Mouse (Mus musculus): ENCODE results near the gene Cntnap4. TPM values are rescaled to one million over a fixed set of nuclear protein-coding genes. Genes with fewer than 3 reads are reported as not detected.

Gene Cntnap4
- polyA plus RNA-seq, 1 experiment = not detected

- no peak for TF ChIP-seq GATA1 (IDR thresholded peaks at IDR 0.05; ENCODE audit: low read length)
- no peak for TF ChIP-seq TAL1 (IDR thresholded peaks at IDR 0.05; ENCODE audit: low read length)
- Histone ChIP-seq H3K27me3 (ENCODE audit: control insufficient read depth) (no peaks in the 10 kb centered on the region), H3K4me3 (replicated peaks) (no peak overlapping the region), H3K36me3 (ENCODE audit: control insufficient read depth) (no peaks in the 10 kb centered on the region), H3K4me1 (ENCODE audit: control insufficient read depth) (no peaks in the 10 kb centered on the region), H3K9me3 (ENCODE audit: control insufficient read depth, low read length) (peaks cover 46% of the 10 kb centered on the region)
Measured at GRCm38 (mm10) chr8:112599975-112600374, 30.1 kb downstream of the Cntnap4 start.

DNA sequence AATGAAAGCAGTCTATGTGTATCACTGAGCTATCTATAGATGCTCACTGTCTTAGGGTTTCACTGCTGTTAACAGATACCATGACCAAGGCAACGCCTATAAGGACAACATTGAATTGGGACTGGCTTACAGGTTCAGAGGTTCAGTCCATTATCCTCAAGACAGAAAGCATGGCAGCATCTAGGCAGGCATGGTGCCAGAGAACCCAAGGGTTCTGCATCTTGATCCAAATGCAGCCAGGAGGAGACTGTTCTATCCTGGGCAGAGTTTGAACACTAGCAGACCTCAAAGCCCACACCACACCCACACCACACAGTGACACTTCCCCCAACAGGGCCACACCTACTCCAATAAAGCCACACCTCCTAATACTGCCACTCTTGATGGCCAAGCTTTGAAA, 31.3 kb downstream of the Cntnap4 start:
- H3K4me1 ChIP-seq (ENCODE audit: control insufficient read depth) = no peaks in the 10 kb centered on the region
- H3K27me3 ChIP-seq (ENCODE audit: control insufficient read depth) = no peaks in the 10 kb centered on the region
- no peak for TF ChIP-seq TAL1 (IDR thresholded peaks at IDR 0.05; ENCODE audit: low read length)
- no peak for TF ChIP-seq GATA1 (IDR thresholded peaks at IDR 0.05; ENCODE audit: low read length)
- H3K9me3 ChIP-seq (ENCODE audit: control insufficient read depth, low read length) = peaks cover 38% of the 10 kb centered on the region
- no peak overlapping the region for H3K4me3 ChIP-seq (replicated peaks)
- no peaks in the 10 kb centered on the region for H3K36me3 ChIP-seq (ENCODE audit: control insufficient read depth)

DNA sequence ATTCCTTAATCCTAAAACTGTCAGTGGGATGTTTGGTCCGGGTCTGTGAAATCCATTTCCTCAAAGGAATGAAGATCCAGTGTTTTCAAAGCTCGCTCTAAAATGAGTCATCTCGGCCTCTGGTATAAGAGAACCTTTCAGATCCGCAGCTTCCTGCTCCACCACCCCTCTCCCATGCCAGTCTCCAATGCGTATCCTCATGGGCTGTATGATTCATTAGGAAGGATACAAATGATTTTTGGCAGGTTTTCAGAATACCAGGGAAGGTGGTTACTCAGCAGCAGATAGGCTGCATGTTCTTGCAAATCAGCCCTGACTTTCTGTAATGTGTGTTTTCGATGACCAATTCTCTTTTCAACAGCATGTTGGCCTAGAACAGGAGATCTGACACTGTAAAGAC, 40.3 kb downstream of the Cntnap4 start:
- H3K4me1 ChIP-seq (ENCODE audit: control insufficient read depth) = no peaks in the 10 kb centered on the region
- H3K27me3 ChIP-seq (ENCODE audit: control insufficient read depth) = no peaks in the 10 kb centered on the region
- no peak overlapping the region for H3K4me3 ChIP-seq (replicated peaks)
- H3K9me3 ChIP-seq (ENCODE audit: control insufficient read depth, low read length) = peaks cover 26% of the 10 kb centered on the region
- no peaks in the 10 kb centered on the region for H3K36me3 ChIP-seq (ENCODE audit: control insufficient read depth)
- TF ChIP-seq GATA1 (IDR thresholded peaks at IDR 0.05; ENCODE audit: low read length) (no peak), TAL1 (IDR thresholded peaks at IDR 0.05; ENCODE audit: low read length) (no peak)

GRCm38 (mm10) chr8:112628791-112629190, 58.9 kb downstream of the Cntnap4 start:
- no peak for TF ChIP-seq GATA1 (IDR thresholded peaks at IDR 0.05; ENCODE audit: low read length)
- TF ChIP-seq TAL1 (IDR thresholded peaks at IDR 0.05; ENCODE audit: low read length) = no peak
- H3K36me3 ChIP-seq (ENCODE audit: control insufficient read depth) = no peaks in the 10 kb centered on the region
- H3K9me3 ChIP-seq (ENCODE audit: control insufficient read depth, low read length) = peaks cover 42% of the 10 kb centered on the region
- no peaks in the 10 kb centered on the region for H3K27me3 ChIP-seq (ENCODE audit: control insufficient read depth)
- no peaks in the 10 kb centered on the region for H3K4me1 ChIP-seq (ENCODE audit: control insufficient read depth)
- no peak overlapping the region for H3K4me3 ChIP-seq (replicated peaks)

DNA sequence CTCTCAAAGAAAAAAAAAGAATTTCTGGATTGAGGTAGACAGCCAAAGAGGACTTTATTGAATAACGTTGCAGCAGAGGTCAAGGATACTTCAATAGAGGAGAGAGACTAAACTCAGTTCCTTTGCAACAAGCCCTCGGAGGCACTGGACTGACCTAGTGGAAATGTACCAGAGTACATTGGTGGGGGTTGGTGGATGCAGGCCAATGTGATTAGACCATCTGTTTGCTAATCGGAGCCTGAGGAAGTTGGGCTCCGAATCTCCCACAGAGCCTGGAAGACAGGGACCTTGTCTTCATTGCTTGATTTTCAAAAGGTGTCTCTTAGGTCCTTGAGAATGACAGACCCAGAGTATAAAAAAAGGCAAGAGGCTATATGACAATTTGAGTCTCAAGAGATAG, 82.8 kb downstream of the Cntnap4 start:
- TF ChIP-seq GATA1 (IDR thresholded peaks at IDR 0.05; ENCODE audit: low read length) (no peak), TAL1 (IDR thresholded peaks at IDR 0.05; ENCODE audit: low read length) (no peak)
- H3K9me3 ChIP-seq (ENCODE audit: control insufficient read depth, low read length) = peaks cover 18% of the 10 kb centered on the region
- H3K4me3 ChIP-seq (replicated peaks) = no peak overlapping the region
- H3K27me3 ChIP-seq (ENCODE audit: control insufficient read depth) = no peaks in the 10 kb centered on the region
- H3K36me3 ChIP-seq (ENCODE audit: control insufficient read depth) = no peaks in the 10 kb centered on the region
- no peaks in the 10 kb centered on the region for H3K4me1 ChIP-seq (ENCODE audit: control insufficient read depth)

DNA sequence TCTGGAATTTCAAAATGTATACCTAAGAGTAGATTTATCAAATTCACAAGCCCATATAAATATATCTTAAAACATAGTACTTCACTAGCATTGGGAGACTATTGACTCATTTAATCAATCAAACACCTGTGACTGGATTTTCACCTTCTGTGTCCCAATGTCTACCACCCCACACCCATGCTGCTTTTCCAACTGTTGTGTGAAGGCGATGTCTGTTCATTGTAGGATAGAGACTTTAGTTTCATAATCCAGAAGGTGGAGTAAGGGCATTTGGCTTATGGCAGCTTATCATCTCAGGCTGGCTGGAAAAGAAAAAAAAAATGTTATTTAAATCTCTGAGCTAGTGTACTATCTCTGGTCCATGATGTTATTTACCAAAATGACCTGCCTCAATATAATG, 83.4 kb downstream of the Cntnap4 start:
- no peaks in the 10 kb centered on the region for H3K4me1 ChIP-seq (ENCODE audit: control insufficient read depth)
- no peaks in the 10 kb centered on the region for H3K27me3 ChIP-seq (ENCODE audit: control insufficient read depth)
- TF ChIP-seq TAL1 (IDR thresholded peaks at IDR 0.05; ENCODE audit: low read length) = no peak
- no peak for TF ChIP-seq GATA1 (IDR thresholded peaks at IDR 0.05; ENCODE audit: low read length)
- H3K36me3 ChIP-seq (ENCODE audit: control insufficient read depth) = no peaks in the 10 kb centered on the region
- no peak overlapping the region for H3K4me3 ChIP-seq (replicated peaks)
- H3K9me3 ChIP-seq (ENCODE audit: control insufficient read depth, low read length) = peaks cover 19% of the 10 kb centered on the region

DNA sequence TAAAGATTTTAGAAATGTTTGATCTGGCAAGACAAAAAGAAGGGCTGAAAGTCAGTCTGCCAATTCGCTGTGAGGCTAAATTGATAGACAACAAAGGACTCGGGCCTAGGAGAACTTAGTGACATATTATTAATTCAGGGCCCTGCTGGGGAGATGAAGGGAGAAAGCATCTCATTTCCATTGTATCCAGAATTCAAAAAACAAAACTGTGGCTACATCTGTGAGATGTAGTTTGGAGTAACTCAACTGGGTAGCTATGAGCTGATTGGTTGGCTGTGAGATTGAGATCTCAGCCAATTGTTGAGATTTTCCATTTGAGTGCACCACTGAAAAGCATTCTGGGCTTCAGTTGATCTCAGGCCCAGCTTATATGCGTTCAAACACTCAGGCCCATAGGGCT, 84.2 kb downstream of the Cntnap4 start:
- TF ChIP-seq TAL1 (IDR thresholded peaks at IDR 0.05; ENCODE audit: low read length) (no peak), GATA1 (IDR thresholded peaks at IDR 0.05; ENCODE audit: low read length) (no peak)
- no peaks in the 10 kb centered on the region for H3K4me1 ChIP-seq (ENCODE audit: control insufficient read depth)
- no peaks in the 10 kb centered on the region for H3K36me3 ChIP-seq (ENCODE audit: control insufficient read depth)
- H3K27me3 ChIP-seq (ENCODE audit: control insufficient read depth) = no peaks in the 10 kb centered on the region
- no peak overlapping the region for H3K4me3 ChIP-seq (replicated peaks)
- H3K9me3 ChIP-seq (ENCODE audit: control insufficient read depth, low read length) = peaks cover 21% of the 10 kb centered on the region

DNA sequence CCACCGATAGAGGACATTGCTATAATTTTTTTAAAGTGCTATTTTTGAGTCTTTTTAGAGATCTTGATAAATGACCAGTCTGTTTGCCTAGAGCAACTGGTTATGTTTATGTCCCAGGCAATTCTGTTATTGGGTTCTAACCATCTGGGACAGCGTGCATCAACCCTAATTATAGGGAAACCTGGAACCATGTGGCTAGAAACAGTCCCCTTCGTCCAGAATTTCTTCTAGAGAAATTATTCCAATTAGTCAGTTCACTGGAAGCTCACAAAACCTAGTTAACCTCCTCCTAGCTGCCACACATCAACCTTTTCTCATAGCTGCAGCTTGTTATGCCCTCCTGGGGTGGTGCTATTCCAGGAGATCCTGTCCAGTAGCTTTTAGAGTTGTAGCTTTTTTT, 94.2 kb downstream of the Cntnap4 start:
- Histone ChIP-seq H3K27me3 (ENCODE audit: control insufficient read depth) (no peaks in the 10 kb centered on the region), H3K9me3 (ENCODE audit: control insufficient read depth, low read length) (peaks cover 23% of the 10 kb centered on the region), H3K4me1 (ENCODE audit: control insufficient read depth) (no peaks in the 10 kb centered on the region), H3K4me3 (replicated peaks) (no peak overlapping the region), H3K36me3 (ENCODE audit: control insufficient read depth) (no peaks in the 10 kb centered on the region)
- no peak for TF ChIP-seq TAL1 (IDR thresholded peaks at IDR 0.05; ENCODE audit: low read length)
- no peak for TF ChIP-seq GATA1 (IDR thresholded peaks at IDR 0.05; ENCODE audit: low read length)

- H3K4me3 ChIP-seq (replicated peaks) = no peak overlapping the region
- H3K9me3 ChIP-seq (ENCODE audit: control insufficient read depth, low read length) = peaks cover 5% of the 10 kb centered on the region; the same call in 1 of the 2 replicates
- no peaks in the 10 kb centered on the region for H3K27me3 ChIP-seq (ENCODE audit: control insufficient read depth)
- H3K4me1 ChIP-seq (ENCODE audit: control insufficient read depth) = no peaks in the 10 kb centered on the region
- no peaks in the 10 kb centered on the region for H3K36me3 ChIP-seq (ENCODE audit: control insufficient read depth)
- no peak for TF ChIP-seq GATA1 (IDR thresholded peaks at IDR 0.05; ENCODE audit: low read length)
- TF ChIP-seq TAL1 (IDR thresholded peaks at IDR 0.05; ENCODE audit: low read length) = no peak
Measured at GRCm38 (mm10) chr8:112674671-112675070, 104.8 kb downstream of the Cntnap4 start.

GRCm38 (mm10) chr8:112681757-112682156, 111.9 kb downstream of the Cntnap4 start:
- Histone ChIP-seq H3K36me3 (ENCODE audit: control insufficient read depth) (no peaks in the 10 kb centered on the region), H3K4me1 (ENCODE audit: control insufficient read depth) (no peaks in the 10 kb centered on the region), H3K27me3 (ENCODE audit: control insufficient read depth) (no peaks in the 10 kb centered on the region), H3K9me3 (ENCODE audit: control insufficient read depth, low read length) (peaks cover 30% of the 10 kb centered on the region), H3K4me3 (replicated peaks) (no peak overlapping the region)
- TF ChIP-seq TAL1 (IDR thresholded peaks at IDR 0.05; ENCODE audit: low read length) (no peak), GATA1 (IDR thresholded peaks at IDR 0.05; ENCODE audit: low read length) (no peak)
